Mouse (Mus musculus): ENCODE results near the gene Ptpn5. TPM values are rescaled to one million over a fixed set of nuclear protein-coding genes. Genes with fewer than 3 reads are reported as not detected.
A peak's percentile ranks its signal among the peaks of the same experiment; 100 is the strongest.

Gene Ptpn5
- polyA plus RNA-seq (2016; fragmentation: Nextera tagmentation; extraction: Ambion mirVana): 64.6 and 70.2 TPM in 2 replicates

GRCm38 (mm10) chr7:47133331-47133730, at the start of gene Ptpn5:
Gene Ptpn5, minus strand, starts transcription at chr7:47133684.
- Histone ChIP-seq H3K27ac (peak within 1 kb of the TSS; percentile 74), H3K9me3 (no peaks in the 10 kb centered on the region), H3K4me2 (replicated peaks) (peak within 1 kb of the TSS; percentile 86), H3K9ac (peak within 1 kb of the TSS; percentile 82), H3K27me3 (replicated peaks) (peaks cover 28% of the 10 kb centered on the region), H3K4me1 (0 out of 2 replicates have a peak, but pooled peaks cover 13% of the 10 kb centered on the region), H3K36me3 (no peaks in the 10 kb centered on the region), H3K4me3 (peak within 1 kb of the TSS; percentile 67)
- ATAC-seq (ENCODE audit: low FRiP score, low read depth): no peak
- WGBS: 3% methylated on average over 13 of the region's 13 CpGs

- Histone ChIP-seq H3K27me3 (replicated peaks) (no peaks in the 10 kb centered on the region), H3K36me3 (no peaks in the 10 kb centered on the region), H3K4me1 (no peaks in the 10 kb centered on the region), H3K27ac (no peak overlapping the region), H3K9ac (no peak overlapping the region), H3K4me3 (no peak overlapping the region), H3K9me3 (no peaks in the 10 kb centered on the region), H3K4me2 (replicated peaks) (no peak overlapping the region)
- no peak for ATAC-seq (ENCODE audit: low FRiP score, low read depth)
- WGBS: 84% methylated on average over 5 of the region's 5 CpGs
These were observed 37.3 kb upstream of the Ptpn5 start for GRCm38 (mm10) chr7:47170814-47171213.

GRCm38 (mm10) chr7:47165028-47165427, 31.5 kb upstream of the Ptpn5 start:
- no peaks in the 10 kb centered on the region for H3K9me3 ChIP-seq
- no peak overlapping the region for H3K4me3 ChIP-seq
- 71% methylated on average over 4 of the region's 4 CpGs for WGBS
- H3K4me2 ChIP-seq (replicated peaks): no peak overlapping the region
- no peaks in the 10 kb centered on the region for H3K27me3 ChIP-seq (replicated peaks)
- no peaks in the 10 kb centered on the region for H3K36me3 ChIP-seq
- H3K27ac ChIP-seq: no peak overlapping the region
- peak; percentile 25; the same call in 1 of the 2 replicates for ATAC-seq (ENCODE audit: low FRiP score, low read depth)
- H3K9ac ChIP-seq: no peak overlapping the region
- H3K4me1 ChIP-seq: no peaks in the 10 kb centered on the region

- H3K4me2 ChIP-seq (replicated peaks): no peak overlapping the region
- H3K4me3 ChIP-seq: no peak overlapping the region
- 75% methylated on average over 4 of the region's 4 CpGs for WGBS
- H3K27ac ChIP-seq: no peak overlapping the region
- ATAC-seq (ENCODE audit: low FRiP score, low read depth): no peak
- H3K27me3 ChIP-seq (replicated peaks): no peaks in the 10 kb centered on the region
- H3K9me3 ChIP-seq: no peaks in the 10 kb centered on the region
- no peaks in the 10 kb centered on the region for H3K36me3 ChIP-seq
- no peak overlapping the region for H3K9ac ChIP-seq
- H3K4me1 ChIP-seq: no peaks in the 10 kb centered on the region
These were observed 29.7 kb upstream of the Ptpn5 start for GRCm38 (mm10) chr7:47163203-47163602.

GRCm38 (mm10) chr7:47158451-47158850, 25.0 kb upstream of the Ptpn5 start:
- H3K36me3 ChIP-seq: no peaks in the 10 kb centered on the region
- no peaks in the 10 kb centered on the region for H3K27me3 ChIP-seq (replicated peaks)
- no peak overlapping the region for H3K27ac ChIP-seq
- H3K4me2 ChIP-seq (replicated peaks): no peak overlapping the region
- H3K9me3 ChIP-seq: no peaks in the 10 kb centered on the region
- H3K9ac ChIP-seq: no peak overlapping the region
- H3K4me3 ChIP-seq: no peak overlapping the region
- no peak for ATAC-seq (ENCODE audit: low FRiP score, low read depth)
- no peaks in the 10 kb centered on the region for H3K4me1 ChIP-seq
- WGBS: 59% methylated on average over 2 of the region's 2 CpGs

- no peaks in the 10 kb centered on the region for H3K4me1 ChIP-seq
- no peak overlapping the region for H3K27ac ChIP-seq
- H3K9me3 ChIP-seq: no peaks in the 10 kb centered on the region
- H3K4me2 ChIP-seq (replicated peaks): no peak overlapping the region
- WGBS: 84% methylated on average over 9 of the region's 9 CpGs
- no peaks in the 10 kb centered on the region for H3K36me3 ChIP-seq
- H3K27me3 ChIP-seq (replicated peaks): no peaks in the 10 kb centered on the region
- H3K9ac ChIP-seq: no peak overlapping the region
- H3K4me3 ChIP-seq: no peak overlapping the region
- ATAC-seq (ENCODE audit: low FRiP score, low read depth): no peak
These were observed 24.3 kb upstream of the Ptpn5 start for GRCm38 (mm10) chr7:47157743-47158142.

GRCm38 (mm10) chr7:47155849-47156248, 22.4 kb upstream of the Ptpn5 start:
- Histone ChIP-seq H3K4me2 (replicated peaks) (no peak overlapping the region), H3K4me3 (no peak overlapping the region), H3K4me1 (no peaks in the 10 kb centered on the region), H3K27ac (no peak overlapping the region), H3K9ac (no peak overlapping the region), H3K9me3 (no peaks in the 10 kb centered on the region), H3K36me3 (no peaks in the 10 kb centered on the region), H3K27me3 (replicated peaks) (no peaks in the 10 kb centered on the region)
- ATAC-seq (ENCODE audit: low FRiP score, low read depth): no peak
- WGBS: 90% methylated on average over 2 of the region's 2 CpGs

- Histone ChIP-seq H3K4me2 (replicated peaks) (no peak overlapping the region), H3K27me3 (replicated peaks) (no peaks in the 10 kb centered on the region), H3K4me3 (no peak overlapping the region), H3K27ac (no peak overlapping the region), H3K9ac (no peak overlapping the region), H3K9me3 (no peaks in the 10 kb centered on the region), H3K36me3 (no peaks in the 10 kb centered on the region), H3K4me1 (no peaks in the 10 kb centered on the region)
- 90% methylated on average over 4 of the region's 4 CpGs for WGBS
- no peak for ATAC-seq (ENCODE audit: low FRiP score, low read depth)
These were observed 21.9 kb upstream of the Ptpn5 start for GRCm38 (mm10) chr7:47155396-47155795.

- peak; percentile 44; the same call in 1 of the 2 replicates for ATAC-seq (ENCODE audit: low FRiP score, low read depth)
- no peak overlapping the region for H3K27ac ChIP-seq
- no peak overlapping the region for H3K9ac ChIP-seq
- H3K4me3 ChIP-seq: no peak overlapping the region
- no peaks in the 10 kb centered on the region for H3K27me3 ChIP-seq (replicated peaks)
- no peaks in the 10 kb centered on the region for H3K9me3 ChIP-seq
- H3K4me2 ChIP-seq (replicated peaks): no peak overlapping the region
- no peaks in the 10 kb centered on the region for H3K4me1 ChIP-seq
- H3K36me3 ChIP-seq: no peaks in the 10 kb centered on the region
- WGBS: 17% methylated on average over 11 of the region's 11 CpGs
These were observed 17.1 kb upstream of the Ptpn5 start for GRCm38 (mm10) chr7:47150420-47151061.

- H3K9ac ChIP-seq: no peak overlapping the region
- H3K4me1 ChIP-seq: no peaks in the 10 kb centered on the region
- H3K9me3 ChIP-seq: no peaks in the 10 kb centered on the region
- H3K36me3 ChIP-seq: no peaks in the 10 kb centered on the region
- no peak for ATAC-seq (ENCODE audit: low FRiP score, low read depth)
- H3K27ac ChIP-seq: no peak overlapping the region
- H3K4me2 ChIP-seq (replicated peaks): no peak overlapping the region
- H3K27me3 ChIP-seq (replicated peaks): no peaks in the 10 kb centered on the region
- H3K4me3 ChIP-seq: no peak overlapping the region
- 87% methylated on average over 7 of the region's 7 CpGs for WGBS
These were observed 14.8 kb upstream of the Ptpn5 start for GRCm38 (mm10) chr7:47148298-47148697.

GRCm38 (mm10) chr7:47146034-47146812, 12.7 kb upstream of the Ptpn5 start:
- Histone ChIP-seq H3K4me3 (no peak overlapping the region), H3K27ac (no peak overlapping the region), H3K27me3 (replicated peaks) (no peaks in the 10 kb centered on the region), H3K36me3 (no peaks in the 10 kb centered on the region), H3K4me2 (replicated peaks) (no peak overlapping the region), H3K4me1 (no peaks in the 10 kb centered on the region), H3K9ac (no peak overlapping the region), H3K9me3 (no peaks in the 10 kb centered on the region)
- 67% methylated on average over 12 of the region's 12 CpGs for WGBS
- no peak for ATAC-seq (ENCODE audit: low FRiP score, low read depth)

GRCm38 (mm10) chr7:47144299-47144698, 10.8 kb upstream of the Ptpn5 start:
- Histone ChIP-seq H3K4me2 (replicated peaks) (no peak overlapping the region), H3K9me3 (no peaks in the 10 kb centered on the region), H3K27me3 (replicated peaks) (no peaks in the 10 kb centered on the region), H3K27ac (no peak overlapping the region), H3K36me3 (no peaks in the 10 kb centered on the region), H3K9ac (no peak overlapping the region), H3K4me1 (no peaks in the 10 kb centered on the region), H3K4me3 (no peak overlapping the region)
- WGBS: 20% methylated on average over 6 of the region's 6 CpGs
- no peak for ATAC-seq (ENCODE audit: low FRiP score, low read depth)
